Mouse (Mus musculus) adrenal gland, postnatal 36 days (tissue): Measurements from ENCODE around the gene Olfm2. TPM values are rescaled to one million over a fixed set of nuclear protein-coding genes. Genes with fewer than 3 reads are reported as not detected.
"Not testable (repeated sequence)": the region's sequence is repeated elsewhere in the genome, so short reads cannot be mapped to it uniquely, and the experiment has no call there.

Experiments used
- DNase-seq, 2 experiments: peaks; one replicate each; pipeline ENCODE4 v3.0.0; 2021; ENCODE audit warnings: mixed read lengths in 1 of 2
- total RNA-seq, 2 experiments: library from RNA; stranded (reverse); gene quantifications; 2 replicates each; pipeline ENCODE4 v1.2.3; 2021

Gene Olfm2
- total RNA-seq, 2 experiments from 2014 or later: 0.79 TPM

GRCm38 (mm10) chr9:20696107-20696712, 49.9 kb downstream of the Olfm2 start:
- DNase-seq: no peak

GRCm38 (mm10) chr9:20694721-20695235, 51.4 kb downstream of the Olfm2 start:
- peak; percentile 33 to 44 for DNase-seq

GRCm38 (mm10) chr9:20692863-20693262, 53.3 kb downstream of the Olfm2 start:
- peak; percentile 15 to 17 for DNase-seq

- DNase-seq: not testable (repeated sequence)
Observed at GRCm38 (mm10) chr9:20690449-20690848, 55.7 kb downstream of the Olfm2 start.

- no peak for DNase-seq
Observed at GRCm38 (mm10) chr9:20689913-20690312, 56.2 kb downstream of the Olfm2 start.

- DNase-seq: no peak
Observed at GRCm38 (mm10) chr9:20689403-20689802, 56.7 kb downstream of the Olfm2 start.

GRCm38 (mm10) chr9:20685081-20685861, 60.9 kb downstream of the Olfm2 start:
- no peak for DNase-seq

- DNase-seq: no peak
Observed at GRCm38 (mm10) chr9:20682389-20682722, 63.8 kb downstream of the Olfm2 start.

GRCm38 (mm10) chr9:20681546-20682388, 64.4 kb downstream of the Olfm2 start:
- no peak for DNase-seq

GRCm38 (mm10) chr9:20680378-20680958, 65.7 kb downstream of the Olfm2 start:
- no peak for DNase-seq

GRCm38 (mm10) chr9:20677892-20678291, 68.3 kb downstream of the Olfm2 start:
- DNase-seq: no peak

GRCm38 (mm10) chr9:20672047-20672446, 74.1 kb downstream of the Olfm2 start:
- DNase-seq: no peak

- DNase-seq: no peak
Observed at GRCm38 (mm10) chr9:20668065-20668464, 78.1 kb downstream of the Olfm2 start.

GRCm38 (mm10) chr9:20666510-20667034, 79.6 kb downstream of the Olfm2 start:
- DNase-seq: no peak

GRCm38 (mm10) chr9:20665925-20666324, 80.2 kb downstream of the Olfm2 start:
- DNase-seq: peak in 1 of 2 experiments; percentile 51

GRCm38 (mm10) chr9:20664982-20665637, 81.0 kb downstream of the Olfm2 start:
- no peak for DNase-seq

GRCm38 (mm10) chr9:20664366-20664765, 81.8 kb downstream of the Olfm2 start:
- no peak for DNase-seq

- no peak for DNase-seq
Observed at GRCm38 (mm10) chr9:20663956-20664355, 82.2 kb downstream of the Olfm2 start.

GRCm38 (mm10) chr9:20662874-20663273, 83.3 kb downstream of the Olfm2 start:
- no peak for DNase-seq

- DNase-seq: peak; percentile 71 to 82
Observed at GRCm38 (mm10) chr9:20662325-20662724, 83.8 kb downstream of the Olfm2 start.

GRCm38 (mm10) chr9:20657546-20657945, 88.6 kb downstream of the Olfm2 start:
- DNase-seq: peak; percentile 71 to 76
